Mouse (Mus musculus): ENCODE measurements around the gene Grik4. TPM values are rescaled to one million over a fixed set of nuclear protein-coding genes. Genes with fewer than 3 reads are reported as not detected.
"Not testable (repeated sequence)": the region's sequence is repeated elsewhere in the genome, so short reads cannot be mapped to it uniquely, and the experiment has no call there.

Gene Grik4
- total RNA-seq (2017), result not detected in 2 replicates

- ATAC-seq (replicated peaks; ENCODE audit: low read depth, poor library complexity, severe bottlenecking), result no peak
Measured at GRCm38 (mm10) chr9:42943781-42944535, at the start of gene Grik4. TSS of gene Grik4 (minus strand) at chr9:42944493.

- ATAC-seq (replicated peaks; ENCODE audit: low read depth, poor library complexity, severe bottlenecking), result no peak
Measured at GRCm38 (mm10) chr9:42993659-42994058, 49.4 kb upstream of the Grik4 start.

GRCm38 (mm10) chr9:42987988-42988387, 43.7 kb upstream of the Grik4 start:
- no peak for ATAC-seq (replicated peaks; ENCODE audit: low read depth, poor library complexity, severe bottlenecking)

GRCm38 (mm10) chr9:42968894-42969521, 24.7 kb upstream of the Grik4 start:
- ATAC-seq (replicated peaks; ENCODE audit: low read depth, poor library complexity, severe bottlenecking), result no peak

GRCm38 (mm10) chr9:42967731-42968130, 23.4 kb upstream of the Grik4 start:
- no peak for ATAC-seq (replicated peaks; ENCODE audit: low read depth, poor library complexity, severe bottlenecking)

GRCm38 (mm10) chr9:42964809-42965208, 20.5 kb upstream of the Grik4 start:
- not testable (repeated sequence) for ATAC-seq (replicated peaks; ENCODE audit: low read depth, poor library complexity, severe bottlenecking)

- ATAC-seq (replicated peaks; ENCODE audit: low read depth, poor library complexity, severe bottlenecking), result no peak
Measured at GRCm38 (mm10) chr9:42964366-42964765, 20.1 kb upstream of the Grik4 start.

- ATAC-seq (replicated peaks; ENCODE audit: low read depth, poor library complexity, severe bottlenecking), result no peak
Measured at GRCm38 (mm10) chr9:42962506-42962905, 18.2 kb upstream of the Grik4 start.

GRCm38 (mm10) chr9:42958401-42958800, 14.1 kb upstream of the Grik4 start:
- ATAC-seq (replicated peaks; ENCODE audit: low read depth, poor library complexity, severe bottlenecking), result no peak

- ATAC-seq (replicated peaks; ENCODE audit: low read depth, poor library complexity, severe bottlenecking), result no peak
Measured at GRCm38 (mm10) chr9:42948381-42948780, 4.1 kb upstream of the Grik4 start.

GRCm38 (mm10) chr9:42945174-42945573, 881 bp upstream of the Grik4 start:
- peak; percentile 59 for ATAC-seq (replicated peaks; ENCODE audit: low read depth, poor library complexity, severe bottlenecking)

GRCm38 (mm10) chr9:42944536-42945006, 278 bp upstream of the Grik4 start:
- peak; percentile 77 for ATAC-seq (replicated peaks; ENCODE audit: low read depth, poor library complexity, severe bottlenecking)

GRCm38 (mm10) chr9:42943057-42943529, 1.2 kb downstream of the Grik4 start:
- peak; percentile 45 for ATAC-seq (replicated peaks; ENCODE audit: low read depth, poor library complexity, severe bottlenecking)

GRCm38 (mm10) chr9:42942148-42942547, 2.1 kb downstream of the Grik4 start:
- no peak for ATAC-seq (replicated peaks; ENCODE audit: low read depth, poor library complexity, severe bottlenecking)

GRCm38 (mm10) chr9:42932146-42932545, 12.1 kb downstream of the Grik4 start:
- ATAC-seq (replicated peaks; ENCODE audit: low read depth, poor library complexity, severe bottlenecking), result no peak

- ATAC-seq (replicated peaks; ENCODE audit: low read depth, poor library complexity, severe bottlenecking), result no peak
Measured at GRCm38 (mm10) chr9:42927498-42927897, 16.8 kb downstream of the Grik4 start.

GRCm38 (mm10) chr9:42926564-42926963, 17.7 kb downstream of the Grik4 start:
- ATAC-seq (replicated peaks; ENCODE audit: low read depth, poor library complexity, severe bottlenecking), result no peak

- ATAC-seq (replicated peaks; ENCODE audit: low read depth, poor library complexity, severe bottlenecking), result no peak
Measured at GRCm38 (mm10) chr9:42921830-42922229, 22.5 kb downstream of the Grik4 start.

GRCm38 (mm10) chr9:42920190-42920589, 24.1 kb downstream of the Grik4 start:
- ATAC-seq (replicated peaks; ENCODE audit: low read depth, poor library complexity, severe bottlenecking), result no peak

- no peak for ATAC-seq (replicated peaks; ENCODE audit: low read depth, poor library complexity, severe bottlenecking)
Measured at GRCm38 (mm10) chr9:42917911-42918310, 26.4 kb downstream of the Grik4 start.

- ATAC-seq (replicated peaks; ENCODE audit: low read depth, poor library complexity, severe bottlenecking), result no peak
Measured at GRCm38 (mm10) chr9:42913201-42913600, 31.1 kb downstream of the Grik4 start.

Measured in common myeloid progenitor, adult 5-6 weeks (primary cell).